Mouse (Mus musculus): ENCODE measurements at regions not wholly inside any gene's neighbourhood (a gene's known extent, or its start where the extent isn't known, plus 50 kb on each side); places are given as distances from the start of the nearest gene placed in this dataset.

GRCm38 (mm10) chr3:67661529-67661928 lies 79.0 kb downstream of the Mfsd1 start:
- no peak for DNase-seq (ENCODE audit: extremely low read depth, low read depth, low spot score)

- DNase-seq (ENCODE audit: extremely low read depth, low read depth, low spot score): no peak
Observed at GRCm38 (mm10) chr3:67709322-67709721, 126.8 kb downstream of the Mfsd1 start.

GRCm38 (mm10) chr3:67711716-67712115 lies 129.2 kb downstream of the Mfsd1 start:
- no peak for DNase-seq (ENCODE audit: extremely low read depth, low read depth, low spot score)

GRCm38 (mm10) chr3:67731921-67732320 lies 149.4 kb downstream of the Mfsd1 start:
- no peak for DNase-seq (ENCODE audit: extremely low read depth, low read depth, low spot score)

GRCm38 (mm10) chr3:67732858-67733257 lies 150.3 kb downstream of the Mfsd1 start:
- DNase-seq (ENCODE audit: extremely low read depth, low read depth, low spot score): no peak

- DNase-seq (ENCODE audit: extremely low read depth, low read depth, low spot score): no peak
Observed at GRCm38 (mm10) chr3:67754256-67754655, 137.8 kb upstream of the Iqcj start.

GRCm38 (mm10) chr3:67768603-67769002 lies 123.4 kb upstream of the Iqcj start:
- peak; percentile 52 for DNase-seq (ENCODE audit: extremely low read depth, low read depth, low spot score)

GRCm38 (mm10) chr3:67773403-67773802 lies 118.6 kb upstream of the Iqcj start:
- DNase-seq (ENCODE audit: extremely low read depth, low read depth, low spot score): no peak

- DNase-seq (ENCODE audit: extremely low read depth, low read depth, low spot score): no peak
Observed at GRCm38 (mm10) chr3:67782177-67782576, 109.8 kb upstream of the Iqcj start.

- no peak for DNase-seq (ENCODE audit: extremely low read depth, low read depth, low spot score)
Observed at GRCm38 (mm10) chr3:67806847-67807601, 85.0 kb upstream of the Iqcj start.

GRCm38 (mm10) chr3:67828156-67828555 lies 63.9 kb upstream of the Iqcj start:
- DNase-seq (ENCODE audit: extremely low read depth, low read depth, low spot score): no peak

GRCm38 (mm10) chr3:67833041-67833663 lies 58.9 kb upstream of the Iqcj start:
- no peak for DNase-seq (ENCODE audit: extremely low read depth, low read depth, low spot score)

Measured in fat pad, adult 2 months (tissue).